Mouse (Mus musculus): ENCODE results near the gene Dda1.
"Not testable (repeated sequence)": the region's sequence is repeated elsewhere in the genome, so short reads cannot be mapped to it uniquely, and the experiment has no call there.

The Dda1 gene

GRCm38 (mm10) chr8:71468916-71469315, at the start of gene Dda1:
Gene Dda1 (plus strand): TSS chr8:71469199.
- peak; percentile 98 to 99 for DNase-seq (ENCODE audit: low spot score in 2 of 2)

- DNase-seq (ENCODE audit: low spot score in 2 of 2): no peak
Observed at GRCm38 (mm10) chr8:71422121-71422520, 46.9 kb upstream of the Dda1 start.

- not testable (repeated sequence) for DNase-seq (ENCODE audit: low spot score in 2 of 2)
Observed at GRCm38 (mm10) chr8:71432935-71433334, 36.1 kb upstream of the Dda1 start.

GRCm38 (mm10) chr8:71437041-71437440, 32.0 kb upstream of the Dda1 start:
- DNase-seq (ENCODE audit: low spot score in 2 of 2): no peak

- DNase-seq (ENCODE audit: low spot score in 2 of 2): peak; percentile 49 to 62
Observed at GRCm38 (mm10) chr8:71441404-71441803, 27.6 kb upstream of the Dda1 start.

GRCm38 (mm10) chr8:71445096-71445495, 23.9 kb upstream of the Dda1 start:
- no peak for DNase-seq (ENCODE audit: low spot score in 2 of 2)

GRCm38 (mm10) chr8:71451337-71451736, 17.7 kb upstream of the Dda1 start:
- no peak for DNase-seq (ENCODE audit: low spot score in 2 of 2)

GRCm38 (mm10) chr8:71451777-71452176, 17.2 kb upstream of the Dda1 start:
- no peak for DNase-seq (ENCODE audit: low spot score in 2 of 2)

- DNase-seq (ENCODE audit: low spot score in 2 of 2): no peak
Observed at GRCm38 (mm10) chr8:71452669-71453068, 16.3 kb upstream of the Dda1 start.

- no peak for DNase-seq (ENCODE audit: low spot score in 2 of 2)
Observed at GRCm38 (mm10) chr8:71454668-71455067, 14.3 kb upstream of the Dda1 start.

- no peak for DNase-seq (ENCODE audit: low spot score in 2 of 2)
Observed at GRCm38 (mm10) chr8:71456906-71457305, 12.1 kb upstream of the Dda1 start.

GRCm38 (mm10) chr8:71457659-71458270, 11.2 kb upstream of the Dda1 start:
- DNase-seq (ENCODE audit: low spot score in 2 of 2): no peak

- no peak for DNase-seq (ENCODE audit: low spot score in 2 of 2)
Observed at GRCm38 (mm10) chr8:71460716-71461115, 8.3 kb upstream of the Dda1 start.

GRCm38 (mm10) chr8:71461152-71461840, 7.7 kb upstream of the Dda1 start:
- no peak for DNase-seq (ENCODE audit: low spot score in 2 of 2)

- no peak for DNase-seq (ENCODE audit: low spot score in 2 of 2)
Observed at GRCm38 (mm10) chr8:71462191-71462590, 6.8 kb upstream of the Dda1 start.

- peak; percentile 66 to 71 for DNase-seq (ENCODE audit: low spot score in 2 of 2)
Observed at GRCm38 (mm10) chr8:71462786-71463185, 6.2 kb upstream of the Dda1 start.

- DNase-seq (ENCODE audit: low spot score in 2 of 2): peak; percentile 99
Observed at GRCm38 (mm10) chr8:71463188-71464033, 5.6 kb upstream of the Dda1 start, which contains the start of gene Abhd8. Gene Abhd8 (minus strand): TSS chr8:71463655.

GRCm38 (mm10) chr8:71464513-71465500, 4.2 kb upstream of the Dda1 start, which contains the start of gene Mrpl34:
Gene Mrpl34 (plus strand): TSS chr8:71464959.
- DNase-seq (ENCODE audit: low spot score in 2 of 2): peak; percentile 100

GRCm38 (mm10) chr8:71465733-71466132, 3.3 kb upstream of the Dda1 start:
- DNase-seq (ENCODE audit: low spot score in 2 of 2): no peak

- DNase-seq (ENCODE audit: low spot score in 2 of 2): no peak
Observed at GRCm38 (mm10) chr8:71466198-71466597, 2.8 kb upstream of the Dda1 start.

GRCm38 (mm10) chr8:71467201-71467600, 1.8 kb upstream of the Dda1 start:
- no peak for DNase-seq (ENCODE audit: low spot score in 2 of 2)

Data from right cerebral cortex, adult 2 months (tissue).